ENCODE assay signal across 9 mouse cellular contexts in the genomic region with DNA sequence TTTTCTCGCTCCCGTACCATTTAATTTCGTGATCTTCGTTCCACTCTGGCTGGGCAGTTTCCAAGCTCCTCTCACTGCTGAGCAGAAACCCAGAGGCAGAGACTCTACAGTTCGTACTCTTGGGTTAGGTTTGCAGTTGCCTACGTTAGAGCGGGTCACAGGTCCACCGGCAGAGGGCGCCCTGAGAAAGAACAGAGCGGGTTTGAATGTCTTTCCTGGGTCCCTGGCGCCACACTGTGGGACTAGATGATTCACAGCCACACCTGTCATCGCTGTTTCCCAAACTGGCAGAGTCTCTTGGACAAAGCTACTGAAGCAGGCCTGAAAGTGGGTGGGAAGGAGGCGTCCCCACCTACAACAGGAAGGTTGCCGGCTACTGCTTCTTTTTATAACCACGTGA.
DNase-seq lines count a peak whose midpoint lies in the region; ATAC-seq and TF ChIP-seq lines count a peak whose summit lies in the region.
"Had no signal": no experiment of that assay in that cellular context is flagged by ENCODE, and none has a peak within 500 bp of the region (broad histone marks: within the 10 kb centered on the region; RNA-seq: fewer than 3 reads in every experiment).

No protein-coding gene starts in this region.

- 3% methylated on average over 15 of the region's 15 CpGs for WGBS in bone marrow, adult 2 months
- 2% methylated on average over 15 of the region's 15 CpGs for WGBS in heart, postnatal 0 days
- 4% methylated on average over 15 of the region's 15 CpGs for WGBS in lung, embryonic 15.5 days

- no peak overlapping the region for H3K27ac ChIP-seq in bone marrow, adult 2 months (ENCODE audit: control insufficient read depth, insufficient read depth, low read depth, low read length, poor library complexity)
- H3K27ac ChIP-seq in heart, postnatal 0 days (ENCODE audit: low read depth) = no peak overlapping the region
- H3K27ac ChIP-seq in lung, embryonic 15.5 days = no peak overlapping the region
- H3K27ac ChIP-seq: heart, embryonic 13.5 days had no signal

- H3K27me3 ChIP-seq in heart, postnatal 0 days (ENCODE audit: control insufficient read depth, insufficient read depth, low read length) = peaks cover 95% of the 10 kb centered on the region
- H3K27me3 ChIP-seq in lung, embryonic 15.5 days = peaks cover 99% of the 10 kb centered on the region

- no peak overlapping the region for H3K4me2 ChIP-seq in heart, postnatal 0 days (ENCODE audit: low read depth, low read length)
- H3K4me2 ChIP-seq in lung, embryonic 15.5 days = no peak overlapping the region
- H3K4me2 ChIP-seq: heart, embryonic 13.5 days had no signal

- no peak overlapping the region for H3K4me3 ChIP-seq in bone marrow, adult 2 months (replicated peaks; ENCODE audit: control insufficient read depth, low read depth, low read length)
- H3K4me3 ChIP-seq in heart, postnatal 0 days (ENCODE audit: low read depth, low read length) = no peak overlapping the region
- H3K4me3 ChIP-seq in lung, embryonic 15.5 days = no peak overlapping the region
- H3K4me3 ChIP-seq: heart, embryonic 13.5 days had no signal

- TF ChIP-seq EP300 in heart, postnatal 0 days (IDR thresholded peaks at IDR 0.05; ENCODE audit: low read depth) = no peak

- no peaks in the 10 kb centered on the region for H3K9me3 ChIP-seq in heart, postnatal 0 days (replicated peaks; ENCODE audit: control insufficient read depth, low read length)
- no peaks in the 10 kb centered on the region for H3K9me3 ChIP-seq in lung, embryonic 15.5 days
- H3K9me3 ChIP-seq: heart, embryonic 13.5 days had no signal

- ATAC-seq in CD4-positive, CD25-positive, alpha-beta regulatory T cell, adult 4 months = peak; percentile 68
- ATAC-seq in erythroid progenitor cell, adult 5-6 weeks (replicated peaks; ENCODE audit: low FRiP score, poor library complexity, severe bottlenecking) = 0 out of 2 replicates have a peak, but pooled peaks have one; percentile 42
- ATAC-seq in heart, postnatal 0 days (ENCODE audit: insufficient read depth, low read depth) = peak; percentile 75
- ATAC-seq in lung, embryonic 15.5 days (ENCODE audit: borderline replicate concordance, extremely low read depth, low FRiP score, low TSS enrichment) = peak; percentile 46; the same call in 1 of the 2 replicates

- no peak for TF ChIP-seq POLR2A in bone marrow, adult 2 months (IDR thresholded peaks at IDR 0.05; ENCODE audit: borderline replicate concordance, control insufficient read depth, low read depth, low read length)

- H3K4me1 ChIP-seq in bone marrow, adult 2 months (ENCODE audit: control insufficient read depth, insufficient read depth, low read length) = no peaks in the 10 kb centered on the region
- no peaks in the 10 kb centered on the region for H3K4me1 ChIP-seq in heart, postnatal 0 days (ENCODE audit: control insufficient read depth, insufficient read depth)
- peaks cover 6% of the 10 kb centered on the region; the same call in 1 of the 2 replicates for H3K4me1 ChIP-seq in lung, embryonic 15.5 days

- peak; percentile 76 for TF ChIP-seq CTCF in bone marrow, adult 2 months (IDR thresholded peaks at IDR 0.05; ENCODE audit: control insufficient read depth, insufficient read depth, low read length)
- TF ChIP-seq CTCF in heart, postnatal 0 days (IDR thresholded peaks at IDR 0.05; ENCODE audit: low read depth) = peak; percentile 83

- DNase-seq in heart, postnatal 0 days (ENCODE audit: low spot score) = peak; percentile 38
- peak; percentile 95 for DNase-seq in layer of hippocampus, adult 11-12 months (ENCODE audit: low spot score)
- DNase-seq in retina, adult 2 months (ENCODE audit: low read depth, low spot score) = peak; percentile 54
- DNase-seq in thymus, postnatal 36 days = peak; percentile 71 to 75

- no peaks in the 10 kb centered on the region for H3K36me3 ChIP-seq in heart, postnatal 0 days (replicated peaks; ENCODE audit: control insufficient read depth, insufficient read depth, low read length)
- H3K36me3 ChIP-seq in lung, embryonic 15.5 days = no peaks in the 10 kb centered on the region
- H3K36me3 ChIP-seq: heart, embryonic 13.5 days had no signal

- H3K9ac ChIP-seq in heart, postnatal 0 days (replicated peaks; ENCODE audit: low read depth, low read length) = no peak overlapping the region
- no peak overlapping the region for H3K9ac ChIP-seq in lung, embryonic 15.5 days
- H3K9ac ChIP-seq: heart, embryonic 13.5 days had no signal

Comparison
In these comparisons a context has a peak if more than half of its experiments do, and no peak if none do; other contexts are left out.
1. DNase-seq: peak in every context shown above with its lines; median percentile 95 in layer of hippocampus, adult 11-12 months; 73 in thymus, postnatal 36 days; 54 in retina, adult 2 months; 38 in heart, postnatal 0 days.